Mouse (Mus musculus) ES-E14 (cell line): ENCODE results near the gene Etv6.

Experiments used
- HCFC1 ChIP-seq: IDR thresholded peaks from 2 replicates; pipeline ENCODE4 v1.6.1; 2012; ENCODE audit warnings: low read length, inconsistent platforms, borderline replicate concordance; ENCODE audit not compliant: insufficient read depth
- MAFK ChIP-seq: IDR thresholded peaks from 2 replicates; pipeline ENCODE4 v1.6.1; 2014; ENCODE audit warnings: mild to moderate bottlenecking, low read depth, low read length, inconsistent platforms; ENCODE audit not compliant: insufficient read depth

- no peak for TF ChIP-seq HCFC1
- no peak for TF ChIP-seq MAFK
Measured at GRCm38 (mm10) chr6:134027022-134027421, 8.5 kb upstream of the Etv6 start.
